Mouse (Mus musculus): ENCODE measurements around the gene Gtpbp6.

DNA sequence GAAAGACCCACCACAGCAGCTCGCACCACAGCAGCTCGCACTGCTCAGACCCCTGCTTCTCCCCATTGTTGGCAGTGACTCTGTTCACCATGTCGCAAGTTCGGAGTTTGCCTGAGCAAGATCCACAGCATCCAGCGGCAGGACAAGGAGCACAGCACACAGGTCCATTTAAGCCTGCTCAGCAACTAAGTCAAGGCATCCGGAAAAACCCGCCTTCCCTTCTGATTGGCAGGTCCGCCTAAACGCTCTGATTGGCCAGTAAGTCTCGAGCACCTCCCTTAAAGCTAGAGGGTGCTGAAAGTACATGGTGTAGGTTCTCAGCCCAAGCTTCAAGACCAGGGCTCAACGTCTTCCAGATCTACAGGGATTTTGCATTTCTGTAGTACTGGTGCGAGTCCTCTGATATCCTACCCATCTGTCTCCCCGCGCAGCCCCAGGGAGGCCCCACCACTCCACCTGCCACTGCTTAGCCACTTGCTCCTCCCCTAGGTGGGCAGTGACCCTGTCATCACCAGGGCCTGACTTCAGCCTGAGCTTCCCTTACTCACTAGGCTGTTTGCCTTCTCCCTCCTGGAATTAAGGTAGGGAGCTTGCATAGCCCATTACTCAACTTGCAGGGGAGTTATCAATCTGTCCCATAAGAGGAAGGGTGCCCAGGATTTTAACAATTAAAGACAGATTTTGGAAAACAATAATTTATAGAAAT, 21.7 kb downstream of the Gtpbp6 start:
- TF ChIP-seq CTCF (IDR thresholded peaks at IDR 0.05; ENCODE audit: borderline replicate concordance, control insufficient read depth, extremely low read depth, insufficient read depth, low read length, poor library complexity) = no peak
- TF ChIP-seq POLR2A (IDR thresholded peaks at IDR 0.05; ENCODE audit: control insufficient read depth, extremely low read depth, insufficient read depth, low read length, poor library complexity) = no peak
